Mouse (Mus musculus) small intestine, adult 2 months (tissue): ENCODE measurements at regions not wholly inside any gene's neighbourhood (a gene's known extent, or its start where the extent isn't known, plus 50 kb on each side); places are given as distances from the start of the nearest gene placed in this dataset.
A peak's percentile ranks its signal among the peaks of the same experiment; 100 is the strongest.

Experiments
- H3K27ac ChIP-seq: fragments of 200-500 bp; 2 replicates; pipeline ENCODE4 v1.5.1; 2012; ENCODE audit warnings: low read depth, low read length, control low read depth, inconsistent platforms; ENCODE audit not compliant: insufficient read depth
- H3K27me3 ChIP-seq: fragments of 200-500 bp; 2 replicates; pipeline ENCODE4 v1.6.1; 2012; ENCODE audit warnings: mild to moderate bottlenecking, moderate library complexity, low read length, inconsistent platforms; ENCODE audit not compliant: control insufficient read depth, insufficient read depth
- H3K36me3 ChIP-seq: fragments of 200-500 bp; 2 replicates; pipeline ENCODE4 v1.6.1; 2012; ENCODE audit warnings: mild to moderate bottlenecking, low read length, control low read depth, inconsistent platforms; ENCODE audit not compliant: control insufficient read depth, insufficient read depth
- H3K4me1 ChIP-seq: fragments of 200-500 bp; 2 replicates; pipeline ENCODE4 v1.6.1; 2012; ENCODE audit warnings: low read length, inconsistent platforms, mixed read lengths; ENCODE audit not compliant: control insufficient read depth, insufficient read depth, insufficient read length
- H3K4me3 ChIP-seq: fragments of 200-500 bp; 2 replicates; pipeline ENCODE4 v1.5.1; 2012; ENCODE audit warnings: low read depth, mild to moderate bottlenecking, control low read depth, inconsistent platforms, low read length, moderate library complexity
- CTCF ChIP-seq: fragments of 200-500 bp; IDR thresholded peaks from 2 replicates; pipeline ENCODE4 v1.5.1; 2012; ENCODE audit warnings: low read depth, mild to moderate bottlenecking, control low read depth, inconsistent platforms, low read length, moderate library complexity, mixed read lengths; ENCODE audit not compliant: insufficient replicate concordance, insufficient read length; ENCODE audit errors: extremely low read depth
- POLR2A ChIP-seq: fragments of 200-500 bp; IDR thresholded peaks from 2 replicates; pipeline ENCODE4 v1.6.1; 2012; ENCODE audit warnings: low read depth, mild to moderate bottlenecking, control low read depth, inconsistent platforms, low read length, moderate library complexity
- WGBS: fragments of 180-500 bp; shearing (Covaris S2); methylation state at CpG from one replicate; pipeline ENCODE4 v1.1.7; 2018; 5-methylcytosine and 5-hydroxymethylcytosine counted together

DNA sequence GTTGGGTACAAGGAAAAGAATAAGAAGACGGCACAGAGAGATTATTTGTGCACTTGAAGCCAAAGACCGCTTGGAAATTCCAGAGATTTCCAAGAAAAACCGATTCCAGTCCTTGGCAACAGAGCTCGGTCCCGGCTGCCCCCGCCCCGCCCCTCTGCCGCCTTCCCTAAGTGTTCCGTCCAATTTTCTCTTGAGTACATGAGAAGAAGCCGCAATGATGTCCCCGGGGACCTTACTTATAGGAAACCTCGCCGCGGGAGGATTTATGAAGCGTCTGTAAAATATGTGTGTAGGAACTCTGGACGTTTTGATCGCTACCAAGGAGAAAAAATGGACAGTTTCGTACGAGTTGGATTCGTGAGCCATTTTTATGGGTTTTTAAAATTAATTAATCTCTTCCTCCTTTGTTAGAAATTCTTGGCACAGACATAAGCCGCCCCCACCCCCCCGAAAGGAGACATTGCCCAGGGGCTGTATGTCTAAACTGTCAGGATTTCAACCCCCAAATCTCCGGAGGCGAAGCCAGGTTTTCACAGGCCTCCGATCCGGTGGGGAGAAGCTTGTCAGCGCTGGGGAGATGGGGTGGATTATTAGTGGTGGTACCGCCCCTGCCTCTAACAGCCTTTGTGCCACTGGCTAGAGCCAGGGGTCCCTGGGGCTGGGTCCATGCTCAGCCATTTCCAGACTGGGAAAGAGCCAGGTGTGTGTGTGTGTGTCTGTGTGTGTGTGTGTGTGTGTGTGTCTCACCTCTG, 83.1 kb downstream of the 2410131K14Rik start:
- Histone ChIP-seq H3K36me3 (no peaks in the 10 kb centered on the region), H3K27me3 (peaks cover 6% of the 10 kb centered on the region; the same call in 1 of the 2 replicates), H3K4me3 (0 out of 2 replicates have a peak overlapping the region, but pooled peaks have one; percentile 21), H3K27ac (no peak overlapping the region), H3K4me1 (peaks cover 9% of the 10 kb centered on the region)
- TF ChIP-seq CTCF (no peak), POLR2A (no peak)
- WGBS: 11% methylated on average over 28 of the region's 28 CpGs

DNA sequence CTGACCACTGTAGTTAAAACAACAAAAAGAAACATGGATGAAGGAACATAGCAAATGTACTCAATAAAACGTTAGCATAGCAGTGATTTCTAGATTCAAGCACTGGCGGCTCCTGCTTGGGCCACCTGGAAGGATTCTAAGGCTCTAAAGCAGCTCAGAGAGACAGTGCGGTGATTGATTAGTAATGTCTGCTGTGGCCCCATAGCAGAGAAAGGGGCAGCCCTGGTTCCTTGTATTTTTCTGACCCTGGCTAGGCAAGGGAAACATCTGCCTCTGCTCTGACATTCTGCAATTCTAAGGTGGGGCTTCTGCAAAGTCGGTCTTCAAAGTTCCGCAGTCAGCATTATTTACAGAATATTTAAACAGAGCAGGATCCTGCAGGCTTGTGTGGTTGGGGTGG, 84.1 kb downstream of the 2410131K14Rik start:
- H3K4me3 ChIP-seq: no peak overlapping the region
- H3K4me1 ChIP-seq: peaks cover 9% of the 10 kb centered on the region
- WGBS: 76% methylated on average over 5 of the region's 5 CpGs
- H3K27me3 ChIP-seq: peaks cover 6% of the 10 kb centered on the region; the same call in 1 of the 2 replicates
- no peak overlapping the region for H3K27ac ChIP-seq
- H3K36me3 ChIP-seq: no peaks in the 10 kb centered on the region
- TF ChIP-seq CTCF: no peak
- TF ChIP-seq POLR2A: no peak

DNA sequence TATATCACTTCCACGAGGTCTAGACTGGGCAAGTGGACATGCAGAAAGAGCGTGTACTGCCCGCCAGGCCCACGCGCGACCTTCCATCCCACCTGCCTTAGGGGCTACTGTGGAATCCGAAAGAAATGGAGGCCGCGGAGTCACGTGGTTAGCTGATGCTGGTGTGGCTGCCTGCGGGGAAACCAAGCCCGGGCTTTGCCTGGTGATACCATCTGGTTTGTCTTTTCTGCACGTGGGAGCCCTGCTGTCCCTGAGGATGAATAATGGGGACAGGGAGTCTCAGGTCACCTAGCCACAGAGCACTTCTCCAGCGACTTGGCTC, 86.2 kb downstream of the 2410131K14Rik start:
- TF ChIP-seq POLR2A (peak; percentile 3; the same call in 1 of the 2 replicates), CTCF (no peak)
- no peaks in the 10 kb centered on the region for H3K36me3 ChIP-seq
- peaks cover 9% of the 10 kb centered on the region for H3K4me1 ChIP-seq
- 28% methylated on average over 14 of the region's 14 CpGs for WGBS
- no peak overlapping the region for H3K27ac ChIP-seq
- H3K27me3 ChIP-seq: peaks cover 6% of the 10 kb centered on the region; the same call in 1 of the 2 replicates
- H3K4me3 ChIP-seq: peak overlapping the region; percentile 65; the same call in 1 of the 2 replicates

DNA sequence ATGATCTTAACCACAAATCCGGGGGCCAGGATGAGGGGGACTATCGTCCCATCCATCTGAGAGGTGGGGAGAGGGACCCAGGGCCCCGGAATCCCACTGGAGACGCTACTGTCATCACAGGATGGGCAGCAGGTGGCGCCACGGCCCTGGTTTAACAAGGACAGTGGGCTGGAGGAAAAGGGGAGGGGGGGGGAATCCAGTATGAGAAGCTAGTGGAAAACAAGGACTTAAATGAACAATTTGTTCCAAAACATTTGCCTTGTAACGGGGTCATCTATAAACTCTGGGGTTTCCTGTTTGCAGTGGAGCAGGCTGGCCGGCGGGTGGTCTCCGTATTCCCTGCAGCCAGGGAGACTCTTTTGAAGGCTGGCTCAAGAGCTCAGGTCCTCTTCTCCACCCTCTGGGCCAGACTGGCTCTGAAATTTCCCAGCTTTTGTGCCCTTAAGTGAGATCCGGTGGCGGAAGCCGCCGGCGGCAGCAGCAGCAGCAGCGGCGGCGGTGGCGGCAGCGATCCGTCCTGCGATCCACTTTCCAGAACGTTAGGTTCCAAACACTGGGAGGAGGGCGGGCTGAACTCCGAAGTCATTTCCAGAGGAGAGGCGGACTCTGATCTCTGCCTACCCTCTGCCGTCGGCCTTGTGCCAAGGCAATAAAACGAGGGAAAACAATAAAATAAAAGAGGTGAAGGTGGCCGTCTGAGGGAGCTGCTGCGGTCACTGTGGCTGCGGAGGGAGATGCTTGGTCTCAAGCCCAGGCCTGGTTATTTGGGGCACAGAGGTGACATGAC, 86.8 kb downstream of the 2410131K14Rik start:
- Histone ChIP-seq H3K4me3 (peak overlapping the region; percentile 65), H3K27me3 (peaks cover 4% of the 10 kb centered on the region; the same call in 1 of the 2 replicates), H3K4me1 (peaks cover 7% of the 10 kb centered on the region), H3K27ac (peak overlapping the region; percentile 50; the same call in 1 of the 2 replicates), H3K36me3 (no peaks in the 10 kb centered on the region)
- WGBS: under 1% methylated on average over 32 of the region's 32 CpGs
- TF ChIP-seq POLR2A (peak; percentile 8; the same call in 1 of the 2 replicates), CTCF (peak; percentile 82; the same call in 1 of the 2 replicates)

DNA sequence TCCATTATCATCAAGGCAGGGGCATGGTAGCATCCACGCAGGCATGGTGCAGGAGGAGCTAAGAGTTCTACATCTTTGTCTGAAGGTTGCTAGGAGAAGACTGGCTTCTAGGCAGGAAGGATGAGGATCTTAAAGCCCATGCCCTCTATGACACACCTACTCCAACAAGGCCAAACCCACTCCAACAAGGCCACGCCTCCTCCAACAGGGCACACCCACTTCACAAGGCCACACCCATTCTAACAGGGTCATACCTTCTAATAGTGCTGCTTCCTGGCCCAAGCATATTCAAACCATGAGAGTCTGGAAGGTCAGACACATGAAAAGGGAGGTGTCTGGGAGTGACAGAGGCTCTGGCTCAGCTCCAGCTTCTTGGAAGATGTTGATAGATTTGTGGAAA, 89.0 kb downstream of the 2410131K14Rik start:
- 94% methylated on average over 2 of the region's 2 CpGs for WGBS
- no peaks in the 10 kb centered on the region for H3K36me3 ChIP-seq
- H3K27me3 ChIP-seq: no peaks in the 10 kb centered on the region
- H3K27ac ChIP-seq: no peak overlapping the region
- TF ChIP-seq POLR2A: no peak
- no peak for TF ChIP-seq CTCF
- H3K4me3 ChIP-seq: no peak overlapping the region
- H3K4me1 ChIP-seq: peaks cover 6% of the 10 kb centered on the region

DNA sequence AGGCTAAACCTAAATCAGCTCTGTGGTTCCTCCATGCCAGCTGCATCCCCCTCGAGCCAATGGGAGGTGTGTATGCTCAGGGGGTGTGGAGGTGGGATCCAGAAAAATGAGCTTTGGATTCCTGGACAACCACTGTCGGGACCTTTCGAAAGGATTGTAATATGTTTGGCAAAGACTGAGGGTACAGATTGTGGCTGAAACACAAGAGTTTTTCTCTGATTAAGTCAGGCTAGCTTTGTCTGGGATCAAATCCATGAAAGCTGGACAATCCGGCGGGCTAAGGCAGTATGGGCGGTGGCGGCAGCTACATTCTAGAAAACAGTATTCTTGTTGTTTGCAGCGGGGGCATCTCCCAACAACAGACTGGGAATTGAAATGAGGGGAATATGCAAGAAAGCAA, 93.2 kb downstream of the 2410131K14Rik start:
- WGBS: 88% methylated on average over 8 of the region's 8 CpGs
- Histone ChIP-seq H3K4me3 (no peak overlapping the region), H3K36me3 (no peaks in the 10 kb centered on the region), H3K4me1 (no peaks in the 10 kb centered on the region; the same call in 1 of the 2 replicates), H3K27ac (no peak overlapping the region), H3K27me3 (no peaks in the 10 kb centered on the region)
- TF ChIP-seq POLR2A (no peak), CTCF (no peak)

DNA sequence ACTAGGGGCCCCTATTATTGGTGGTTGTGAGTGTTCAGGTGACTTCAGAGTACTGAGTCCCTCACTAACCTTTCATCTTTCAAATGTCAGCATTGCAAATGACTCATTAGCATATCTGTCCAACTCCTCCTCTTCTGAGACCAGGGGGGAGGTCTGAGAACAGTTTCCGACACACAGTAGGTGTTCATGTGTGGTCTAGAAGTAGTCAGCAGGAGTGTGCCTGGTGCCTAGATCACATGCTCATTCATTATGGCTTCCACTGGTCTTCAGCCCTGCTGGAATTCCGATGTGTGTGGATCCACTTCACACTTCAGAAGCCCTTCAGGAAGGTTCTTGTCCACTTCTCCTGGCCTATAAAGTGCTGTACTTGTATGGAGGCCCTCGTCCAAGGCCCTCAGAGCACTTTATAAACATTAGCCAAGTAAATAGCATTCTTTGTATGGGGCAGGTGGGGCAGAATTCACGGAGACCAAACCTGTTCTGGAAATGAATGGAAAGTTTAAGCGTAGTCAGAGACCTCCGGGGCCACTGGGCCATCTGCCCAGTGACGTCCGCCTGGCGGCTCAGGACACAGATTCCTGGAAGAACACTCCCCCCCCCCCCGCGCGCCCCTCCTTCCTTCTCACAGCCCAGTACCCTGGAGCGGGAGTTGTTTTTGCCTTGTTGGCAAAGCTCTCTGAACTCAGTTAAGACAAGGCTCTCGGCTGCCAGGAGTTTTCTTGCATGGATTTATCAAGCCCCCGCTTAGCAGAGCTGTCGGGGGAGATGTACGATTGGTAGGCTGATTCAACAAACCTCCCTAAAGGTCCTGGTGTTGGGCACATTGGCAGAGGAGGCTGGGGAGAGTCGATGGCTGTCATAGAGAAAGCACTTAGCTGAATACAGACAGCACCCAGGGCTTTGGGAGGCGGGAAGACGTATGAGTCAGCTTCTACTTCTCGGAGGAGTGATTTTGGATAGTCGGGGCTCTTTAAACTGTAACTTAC, 94.9 kb downstream of the 2410131K14Rik start:
- Histone ChIP-seq H3K27me3 (no peaks in the 10 kb centered on the region), H3K36me3 (no peaks in the 10 kb centered on the region), H3K4me3 (no peak overlapping the region), H3K27ac (peak overlapping the region; percentile 19), H3K4me1 (no peaks in the 10 kb centered on the region; the same call in 1 of the 2 replicates)
- WGBS: 39% methylated on average over 22 of the region's 22 CpGs
- TF ChIP-seq CTCF (no peak), POLR2A (no peak)
